Mouse (Mus musculus) right cerebral cortex, adult 2 months (tissue): Measurements from ENCODE around the gene Jmjd4.

Source experiments
- DNase-seq, 2 experiments: peaks; one replicate each; pipeline ENCODE4 v3.0.0; 2021 to 2022; ENCODE audit warnings: low spot score in 2 of 2

Jmjd4 gene

DNA sequence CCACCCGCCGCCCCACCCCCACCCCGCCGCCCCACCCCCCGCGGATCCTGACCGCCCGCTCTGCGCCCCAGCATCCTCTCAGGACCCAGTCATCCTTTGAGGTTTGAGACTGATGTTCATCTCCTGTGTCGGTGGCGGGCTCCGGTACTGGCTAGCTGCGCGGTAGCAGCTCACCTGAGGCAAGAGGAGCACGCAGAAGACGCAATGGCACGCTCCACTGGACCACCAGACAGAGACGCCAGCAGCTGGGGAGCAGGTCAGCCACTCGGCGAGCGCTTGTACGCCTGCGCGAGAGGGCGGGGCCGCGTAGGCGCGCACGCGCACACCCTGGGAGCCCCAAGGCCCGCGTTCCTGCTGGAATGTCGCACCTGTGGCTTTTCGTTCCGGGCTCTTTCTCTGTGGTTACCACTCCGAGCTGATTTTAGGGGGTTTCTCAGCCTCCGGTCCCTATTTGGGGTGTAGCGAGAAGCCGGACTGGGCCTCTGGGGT, at the start of gene Jmjd4:
TSS of gene Jmjd4 (plus strand) at position 305 of the 489 bp plus-strand sequence.
- DNase-seq = peak; percentile 93 to 94

DNA sequence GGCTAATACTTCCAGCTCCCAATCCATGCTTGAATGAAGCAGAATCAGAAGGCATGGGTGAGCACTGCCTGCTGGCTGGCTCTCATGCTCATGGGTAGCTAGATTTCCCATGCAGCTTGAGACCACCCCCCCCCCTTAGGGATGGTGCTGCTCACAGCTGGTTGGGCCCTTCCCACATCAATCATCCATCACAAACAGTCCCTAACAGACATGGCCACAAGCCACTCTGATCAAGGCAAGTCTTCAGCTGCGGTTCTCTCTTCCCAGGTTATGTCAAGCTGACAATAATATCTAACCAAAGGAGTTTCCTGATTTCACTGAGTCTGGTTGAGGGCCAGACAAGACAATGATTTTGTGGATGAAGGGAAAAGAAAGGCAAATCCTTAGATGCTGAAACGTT, 49.0 kb upstream of the Jmjd4 start:
- DNase-seq = no peak

DNA sequence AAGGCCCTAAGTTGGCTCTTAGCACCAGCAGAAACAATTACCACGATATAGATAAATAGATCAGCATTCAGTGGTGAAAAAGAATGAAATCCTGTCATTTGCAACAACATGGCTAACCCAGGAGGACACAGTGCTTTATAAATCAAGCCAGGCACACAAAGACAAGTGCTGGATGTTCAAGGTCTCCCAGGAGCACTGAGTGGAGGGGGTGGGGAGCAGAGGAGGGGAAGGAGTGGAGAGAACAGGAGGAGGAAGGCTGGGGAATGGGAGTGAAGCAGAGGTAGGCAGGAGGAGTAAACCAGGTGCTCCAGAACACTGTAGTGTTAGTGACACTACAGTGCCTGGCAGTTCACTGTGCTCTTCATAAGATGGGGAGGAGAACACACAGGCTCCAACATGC, 44.1 kb upstream of the Jmjd4 start:
- DNase-seq = no peak

DNA sequence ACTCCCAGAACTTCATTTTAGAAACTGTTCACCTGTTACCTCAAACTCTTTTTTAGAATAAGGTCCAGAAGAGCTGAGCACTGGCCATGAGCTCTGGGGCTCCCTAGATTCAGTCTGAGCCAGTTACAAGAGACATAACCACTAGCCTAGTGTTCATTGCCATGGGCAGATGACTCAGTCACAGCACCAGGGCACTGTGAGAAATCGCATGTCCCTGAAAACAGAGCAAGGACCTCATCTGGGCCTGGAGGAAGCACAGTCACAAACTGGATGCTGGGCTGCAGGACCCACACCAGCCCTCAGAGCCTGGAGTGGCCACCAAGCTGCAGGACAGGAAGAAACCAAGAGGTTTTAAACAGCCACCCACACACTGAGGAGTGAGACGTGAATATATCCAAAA, 39.0 kb upstream of the Jmjd4 start:
- DNase-seq = no peak

DNA sequence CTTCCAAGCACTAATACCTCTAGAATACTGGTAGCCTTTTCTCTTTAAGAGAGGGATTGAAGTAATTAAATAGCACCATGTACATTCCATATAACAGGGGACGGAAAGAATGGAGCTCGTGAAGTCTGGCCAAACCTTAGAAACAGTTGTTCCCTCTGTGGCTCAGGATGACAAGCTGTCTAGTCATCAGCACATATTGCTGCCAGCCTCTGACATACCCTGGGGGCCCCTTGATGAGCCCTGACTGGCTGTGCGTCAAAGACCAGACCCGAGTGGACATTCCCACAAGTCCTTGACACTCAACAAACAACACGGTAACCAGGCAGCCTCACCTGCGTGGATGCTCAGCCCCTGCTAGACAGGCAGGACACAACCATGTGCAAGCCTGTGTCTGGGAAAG, 37.8 kb upstream of the Jmjd4 start:
- no peak for DNase-seq

DNA sequence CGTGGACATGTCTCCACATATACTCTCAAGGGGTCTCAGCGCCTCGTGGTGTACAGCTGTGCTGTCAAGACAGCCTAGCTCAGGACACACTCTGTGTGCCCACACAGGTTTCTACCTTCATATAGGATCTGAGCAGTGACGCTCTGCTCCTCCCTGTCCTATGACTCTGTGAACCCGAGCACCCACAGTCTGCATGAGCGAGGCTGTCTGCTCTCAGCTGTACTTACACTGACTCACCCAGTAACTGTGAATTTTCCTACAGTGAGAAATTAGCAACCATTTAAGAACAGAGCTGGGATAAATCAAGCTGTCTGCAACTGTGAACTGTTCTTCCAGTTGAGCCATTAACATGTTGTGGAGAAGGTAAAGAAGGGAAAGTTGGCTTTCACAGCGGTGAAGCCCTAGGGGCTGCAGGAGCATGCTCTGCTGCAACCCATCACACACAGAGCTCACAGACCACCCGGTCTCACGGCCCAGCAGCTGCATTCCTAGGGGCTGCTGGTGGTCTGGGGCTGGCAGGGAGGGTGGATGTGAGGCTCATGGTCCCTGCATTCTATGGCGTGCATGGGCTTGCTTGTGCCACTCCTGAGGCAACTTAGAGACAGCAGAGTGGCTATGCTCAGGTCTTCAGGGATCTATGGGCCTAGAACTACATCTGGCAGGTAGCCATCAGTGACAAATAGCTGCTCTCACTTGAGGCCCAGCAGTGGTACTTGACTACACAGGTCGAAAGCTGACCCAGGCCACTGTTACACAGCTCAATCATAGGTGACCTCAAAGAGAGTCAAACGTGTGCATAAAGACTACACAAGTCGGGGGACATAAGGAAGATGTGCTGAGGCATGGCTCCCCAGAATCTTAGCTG, 36.6 kb upstream of the Jmjd4 start:
- DNase-seq = peak; percentile 38 to 39

DNA sequence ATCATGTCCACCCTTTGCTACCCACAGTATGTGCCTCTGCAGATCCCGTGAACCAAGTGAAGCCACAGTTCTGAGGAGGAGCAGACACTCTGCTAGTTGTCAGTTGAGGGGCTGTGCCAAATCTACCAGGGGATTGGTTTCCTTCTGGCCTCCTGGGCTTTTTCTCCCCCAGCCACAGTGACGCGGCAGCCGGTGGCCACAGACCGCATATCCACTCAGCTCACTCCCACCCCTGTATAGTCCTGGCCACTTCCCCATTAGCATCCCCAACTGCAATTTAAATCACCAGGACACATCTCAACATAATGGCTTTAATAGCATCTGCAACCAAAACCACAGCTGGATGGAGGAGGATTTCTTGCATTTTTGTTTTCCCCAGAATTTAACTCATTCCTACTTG, 31.1 kb upstream of the Jmjd4 start:
- DNase-seq = no peak

DNA sequence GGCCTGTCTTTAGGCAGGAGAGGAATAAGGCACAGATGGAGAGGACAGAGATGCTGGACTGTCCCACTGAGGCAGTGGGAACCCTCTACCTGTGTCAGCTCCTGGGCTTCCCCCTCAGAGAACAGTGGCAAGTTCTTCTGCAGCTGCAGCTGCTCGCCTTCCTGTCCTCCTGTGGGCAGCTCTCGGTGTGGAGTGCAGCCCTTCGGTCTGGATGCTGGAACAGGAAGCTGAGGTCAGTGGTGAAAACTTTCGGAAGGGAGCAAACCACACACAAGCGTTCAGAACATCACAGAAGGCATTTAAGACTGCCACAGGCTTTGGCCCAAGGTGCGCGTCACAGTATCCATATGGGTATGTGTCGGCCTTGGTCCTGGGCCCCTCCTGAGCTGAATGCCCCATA, 28.4 kb upstream of the Jmjd4 start:
- DNase-seq = no peak

DNA sequence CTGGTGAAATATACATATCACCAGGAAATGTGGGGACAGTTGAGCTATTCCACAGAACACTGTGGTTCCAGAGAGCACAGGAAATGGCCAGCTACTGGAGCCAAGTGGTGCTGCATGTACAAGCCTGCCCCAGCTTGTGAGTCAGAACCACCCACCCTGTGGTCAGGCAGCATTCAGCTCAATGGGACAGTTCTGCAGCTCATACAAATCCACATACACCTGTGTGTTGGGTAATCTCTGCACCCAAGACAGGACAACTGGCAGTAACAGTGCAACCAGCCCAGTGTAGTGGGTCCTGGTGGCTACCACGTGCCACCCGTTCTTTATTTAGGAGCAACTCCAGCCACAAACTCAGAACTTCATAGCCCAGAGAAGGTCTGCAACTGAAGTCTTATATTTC, 27.9 kb upstream of the Jmjd4 start:
- DNase-seq = no peak

DNA sequence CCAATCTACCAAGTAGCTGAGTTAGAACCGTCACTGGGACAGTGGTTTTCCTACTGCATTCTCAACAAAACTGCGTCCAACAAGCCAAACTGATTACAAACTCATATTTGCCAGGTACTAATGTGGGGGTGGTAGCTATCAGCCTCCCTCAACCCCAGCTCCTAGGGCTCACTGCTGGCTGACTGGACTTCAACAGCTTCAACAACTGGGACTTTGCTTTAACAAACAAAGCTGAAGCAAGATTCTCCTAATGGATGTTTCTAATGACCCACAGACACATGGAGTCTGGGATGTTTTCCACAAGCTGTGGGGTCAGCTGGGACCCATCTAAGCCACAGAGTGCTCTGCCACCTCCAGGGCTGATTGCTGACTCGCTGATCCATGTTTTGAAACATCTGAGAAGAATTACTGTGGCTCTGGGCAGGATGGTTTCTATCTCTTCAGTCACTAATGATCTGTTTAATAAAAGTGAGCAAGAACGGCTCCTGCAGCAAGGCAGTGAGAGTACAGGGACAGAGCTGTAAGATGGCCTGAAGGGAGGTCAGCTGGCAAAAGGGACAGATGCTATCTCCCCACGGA, 26.7 kb upstream of the Jmjd4 start:
- DNase-seq = no peak

DNA sequence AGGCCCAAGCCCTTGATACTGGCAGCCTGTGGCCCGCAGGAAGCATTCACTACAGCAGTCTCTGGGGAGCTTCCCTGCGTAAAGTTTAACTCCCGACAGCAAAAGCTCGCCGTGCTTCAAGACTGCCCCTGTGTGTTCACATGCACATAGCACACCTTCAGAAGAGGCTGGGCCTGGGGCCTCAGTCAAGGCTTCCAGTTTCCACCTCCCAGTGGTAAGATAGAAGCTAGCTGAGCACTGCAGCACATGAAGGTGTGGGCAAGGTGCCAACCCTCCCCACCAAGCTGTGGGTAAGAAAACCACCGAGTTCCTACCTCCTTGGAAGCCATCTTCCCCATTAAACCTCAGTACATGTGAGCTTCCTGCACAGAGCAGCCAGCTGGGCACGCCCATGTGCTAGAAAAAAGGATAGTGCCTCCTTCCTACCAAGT, 24.2 kb upstream of the Jmjd4 start:
- peak; percentile 47 to 60 for DNase-seq

DNA sequence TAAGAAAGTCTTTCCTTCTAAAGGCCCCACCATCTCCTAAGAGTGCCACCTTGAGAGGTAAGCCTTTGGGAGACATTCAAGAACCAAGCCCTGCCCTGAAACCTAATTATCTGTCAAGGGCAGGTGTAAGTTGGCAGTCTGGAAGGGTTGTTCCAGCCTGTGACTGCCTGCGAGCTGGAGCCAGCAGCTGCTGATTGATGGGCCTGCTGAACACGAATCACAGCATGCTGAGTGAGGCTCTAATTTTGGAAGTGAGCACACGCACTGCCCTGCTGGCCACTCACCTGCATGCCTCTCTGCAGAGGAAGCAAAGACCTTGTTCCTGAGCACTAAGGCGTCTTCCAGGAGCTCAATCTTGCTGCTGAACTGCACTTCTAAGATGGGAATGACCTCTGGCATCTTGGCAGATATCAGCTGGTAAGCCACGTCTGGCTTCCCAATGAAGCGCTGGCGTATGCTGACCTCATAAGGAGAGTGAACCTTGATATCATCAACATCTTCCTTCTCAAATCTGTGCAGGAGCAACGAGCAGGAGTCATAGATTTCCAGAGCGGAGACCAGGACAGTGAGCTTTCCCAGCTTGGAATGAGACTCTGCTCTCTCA, 21.7 kb upstream of the Jmjd4 start:
- DNase-seq = no peak

DNA sequence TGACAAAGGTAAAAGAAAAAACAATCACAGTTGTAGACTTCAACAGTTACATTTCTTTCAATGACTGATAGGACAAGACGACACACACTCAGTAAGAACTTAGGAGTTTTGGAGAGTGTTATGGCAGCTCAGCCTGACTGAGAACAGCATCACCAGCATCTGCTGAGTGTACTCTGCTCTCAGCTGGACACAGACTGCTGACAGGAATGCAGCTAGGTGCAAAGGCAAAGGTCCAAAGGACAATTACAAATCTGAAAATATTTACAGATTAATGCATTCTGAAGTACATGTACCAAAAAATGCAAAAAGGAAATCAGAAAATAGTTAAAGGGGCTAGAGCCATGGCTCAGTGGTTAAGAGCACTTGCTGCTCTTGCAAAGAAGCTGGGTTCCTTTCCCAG, 19.9 kb upstream of the Jmjd4 start:
- no peak for DNase-seq

DNA sequence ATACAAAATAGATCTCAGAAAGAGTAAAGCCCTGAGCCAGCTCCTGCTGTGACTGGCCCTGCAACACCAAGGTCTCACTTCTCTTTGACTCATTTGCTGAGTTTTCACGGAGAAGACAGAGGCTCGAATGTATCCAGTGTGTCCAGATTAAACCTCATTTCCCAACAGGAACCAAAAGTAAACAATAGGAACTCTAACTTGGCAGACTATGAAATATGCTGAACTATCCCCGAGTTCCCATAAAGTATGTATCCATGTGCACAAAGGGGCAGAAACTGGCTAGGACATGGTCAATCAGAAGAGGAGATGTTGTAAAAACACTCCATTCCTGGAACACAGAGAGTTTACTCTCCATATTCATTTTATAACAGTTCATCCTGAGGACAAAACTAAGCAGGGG, 17.6 kb upstream of the Jmjd4 start:
- no peak for DNase-seq

DNA sequence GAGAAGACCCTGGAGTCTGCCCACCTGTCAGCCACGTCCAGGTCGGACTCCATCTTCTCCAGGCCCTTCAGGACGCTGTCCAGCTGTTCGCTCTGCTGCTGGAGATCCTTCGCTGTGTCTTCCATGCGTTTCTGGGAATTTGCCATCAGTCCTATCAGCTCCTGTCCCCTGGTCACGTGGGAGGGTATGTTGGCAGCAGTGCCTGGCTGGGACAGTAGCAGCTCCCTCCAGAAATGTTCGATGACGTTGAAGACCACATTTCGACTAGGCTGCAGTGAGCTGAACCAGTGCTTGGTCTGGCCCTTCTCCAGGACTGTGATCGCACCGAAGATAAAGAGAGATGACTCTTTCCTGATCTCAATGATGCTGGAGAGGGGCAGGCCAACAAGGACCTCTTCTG, 11.9 kb upstream of the Jmjd4 start:
- no peak for DNase-seq

DNA sequence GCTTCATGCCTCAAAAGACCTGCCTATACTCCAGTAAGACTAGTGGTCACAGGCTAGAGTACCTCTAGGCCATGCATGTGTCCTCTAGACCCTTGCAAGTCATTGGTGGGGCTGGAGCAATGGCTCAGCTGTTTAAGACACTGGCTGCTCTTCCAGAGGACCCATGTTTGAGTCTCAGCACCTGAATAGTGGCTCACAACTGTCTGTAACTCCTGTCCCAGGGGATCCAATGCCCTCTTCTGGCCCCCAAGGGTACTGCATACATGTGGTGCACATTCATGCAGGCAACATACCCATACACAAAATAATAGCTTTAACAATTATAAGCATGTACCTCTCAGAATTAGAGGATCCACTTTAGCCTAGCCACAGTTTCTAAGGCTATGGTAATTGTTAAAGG, 6.7 kb upstream of the Jmjd4 start:
- DNase-seq = no peak

DNA sequence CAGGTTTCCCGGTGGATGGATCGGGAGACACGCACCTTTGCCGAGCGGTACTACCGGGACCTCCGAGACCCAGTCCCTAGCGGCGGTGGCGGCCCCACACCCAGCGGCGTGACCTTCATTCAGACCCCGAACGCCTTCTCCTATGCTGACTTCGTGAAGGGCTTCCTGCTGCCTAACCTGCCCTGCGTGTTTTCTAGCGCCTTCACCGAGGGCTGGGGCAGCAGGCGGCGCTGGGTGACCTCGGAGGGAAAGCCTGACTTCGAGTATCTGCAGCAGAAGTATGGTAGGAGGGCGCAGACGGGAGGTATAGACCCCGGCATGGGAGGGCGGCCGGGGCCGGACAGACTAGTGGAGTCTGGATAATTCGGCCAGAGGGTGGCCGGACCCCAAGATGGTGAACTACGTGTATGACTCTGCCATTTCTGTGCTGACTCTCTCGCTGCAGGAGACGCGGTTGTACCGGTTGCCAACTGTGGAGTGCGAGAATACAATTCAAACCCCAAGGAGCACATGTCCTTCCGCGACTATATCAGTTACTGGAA, 456 bp downstream of the Jmjd4 start:
- no peak for DNase-seq

DNA sequence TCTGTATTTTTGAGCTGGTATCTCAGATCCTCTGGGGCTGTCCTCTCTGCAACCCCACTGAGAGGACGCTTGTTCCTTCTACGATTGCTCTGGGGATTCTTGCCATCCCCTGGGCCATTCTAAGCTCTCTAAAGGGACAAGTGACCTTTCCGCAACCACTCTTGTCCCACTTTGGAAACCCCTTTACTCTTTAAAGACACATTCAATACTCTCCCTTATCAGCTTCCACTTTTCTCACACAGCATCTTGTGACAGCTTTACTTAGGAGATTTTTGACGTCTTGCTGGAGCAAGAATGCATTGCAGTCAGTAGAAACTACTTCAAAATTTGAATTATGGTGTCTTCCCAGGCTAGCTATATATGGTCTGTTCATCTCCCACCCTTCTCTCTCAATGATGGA, 1.2 kb downstream of the Jmjd4 start, which contains the start of gene Snap47:
TSS of gene Snap47 (minus strand) at position 101 of the 400 bp plus-strand sequence.
- no peak for DNase-seq

DNA sequence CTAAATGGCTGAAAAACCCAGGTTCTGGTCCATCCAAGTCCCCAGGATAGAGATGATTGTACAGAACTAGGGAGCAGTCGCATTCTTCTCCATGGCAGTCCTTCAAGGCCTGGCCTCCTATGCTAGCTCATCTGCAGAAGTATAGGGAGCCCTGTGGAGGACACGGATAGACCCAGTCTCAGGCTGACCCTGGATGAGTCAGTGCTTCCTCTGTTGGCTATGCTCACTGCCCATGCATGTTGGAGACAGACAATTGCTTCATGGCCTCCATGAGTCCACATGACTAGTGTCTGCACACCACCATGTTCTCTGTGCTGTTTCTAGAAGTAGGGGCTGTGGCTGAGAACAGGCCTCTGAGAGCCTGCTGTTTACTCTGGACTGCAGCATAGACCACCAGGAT, 6.5 kb downstream of the Jmjd4 start:
- no peak for DNase-seq

DNA sequence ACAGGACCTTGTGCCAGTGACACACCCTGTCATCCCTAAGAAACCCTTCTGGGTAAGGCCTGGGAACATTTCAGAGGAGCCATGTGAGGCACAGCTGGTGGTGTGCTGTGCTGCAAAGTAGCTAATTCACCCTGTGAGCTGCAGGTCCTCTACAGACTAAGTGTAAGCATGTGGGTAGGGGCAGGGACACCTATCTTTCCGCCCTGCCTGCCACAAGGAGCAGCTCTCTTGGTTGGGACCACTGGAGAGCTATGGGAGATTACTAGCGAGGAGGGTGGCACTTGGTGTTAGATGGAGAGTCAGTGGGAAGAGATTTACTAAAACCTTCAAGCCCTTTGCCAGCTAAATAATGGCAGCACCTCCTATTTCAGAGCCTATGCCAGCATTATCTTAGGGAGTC, 7.0 kb downstream of the Jmjd4 start:
- DNase-seq = no peak

DNA sequence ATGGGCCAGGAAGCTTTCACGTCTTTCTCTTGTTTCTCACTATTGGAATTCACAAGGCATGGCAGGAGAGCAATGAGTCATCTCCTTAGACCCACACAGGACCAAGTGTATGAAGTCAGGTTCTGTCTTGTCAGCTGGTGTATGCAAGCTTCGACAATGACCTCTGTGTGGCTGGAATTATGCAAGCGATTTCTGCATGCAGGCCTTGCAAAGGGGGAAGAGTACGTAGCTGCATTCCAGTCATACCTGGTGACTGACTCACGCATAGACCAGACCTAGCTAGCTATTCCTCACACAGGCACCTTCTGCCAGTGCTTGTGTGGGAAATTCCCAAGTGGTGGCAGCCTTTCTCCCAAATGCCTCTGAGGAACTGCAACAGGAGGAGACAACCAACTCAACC, 9.1 kb downstream of the Jmjd4 start:
- DNase-seq = peak in 1 of 2 experiments; percentile 48

DNA sequence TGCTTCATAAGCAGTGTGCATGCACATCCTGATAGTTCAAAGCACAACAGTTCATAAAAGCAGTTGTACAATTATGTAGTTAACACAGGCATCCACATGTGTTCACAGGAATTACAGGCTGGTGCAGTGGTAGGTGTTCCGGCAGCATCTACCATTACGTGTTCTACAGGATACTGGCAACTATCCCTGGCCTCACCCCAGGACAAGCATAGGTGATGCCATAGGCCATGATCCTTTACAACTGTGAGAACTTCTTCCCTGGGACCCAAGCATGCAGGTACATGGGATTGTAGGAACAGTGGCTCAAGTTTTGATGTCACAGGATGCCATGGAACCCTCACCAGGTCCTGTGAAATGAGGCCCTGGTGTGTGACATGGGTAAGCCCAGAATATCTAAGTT, 10.6 kb downstream of the Jmjd4 start:
- DNase-seq = no peak
